Mouse (Mus musculus): ENCODE results near the gene Gm21915. TPM values are rescaled to one million over a fixed set of nuclear protein-coding genes. Genes with fewer than 3 reads are reported as not detected.

Gm21915 gene
- total and polyA plus RNA-seq, 2 experiments from 2014 or later: not detected

DNA sequence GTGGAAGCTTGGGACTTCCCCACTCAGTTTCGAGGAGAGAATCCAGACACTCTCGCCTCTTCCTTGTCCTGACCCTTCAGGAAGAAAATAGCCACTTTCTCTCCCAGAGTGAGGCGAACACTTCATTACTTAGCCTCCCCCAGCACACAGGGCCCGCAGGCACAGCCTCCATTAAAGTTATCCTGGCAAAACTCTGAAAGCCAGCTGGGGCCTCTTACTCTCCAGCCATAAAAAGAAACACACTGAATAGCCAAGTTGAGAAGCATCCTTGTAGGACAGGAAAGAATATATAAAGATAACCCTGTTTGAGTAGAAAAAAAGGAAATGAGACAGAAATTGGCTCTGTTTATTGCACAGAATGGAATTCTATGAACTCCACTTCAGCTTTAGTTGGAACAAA lies 8.2 kb downstream of the Gm21915 start:
- Histone ChIP-seq H3K36me3 (ENCODE audit: insufficient read depth, low read length) (no peaks in the 10 kb centered on the region), H3K9ac (replicated peaks; ENCODE audit: low read length, poor library complexity, severe bottlenecking) (no peak overlapping the region), H3K4me3 (ENCODE audit: low read depth, low read length) (no peak overlapping the region), H3K4me1 (ENCODE audit: insufficient read depth, low read length) (no peaks in the 10 kb centered on the region), H3K4me2 (ENCODE audit: low read depth, low read length, poor library complexity, severe bottlenecking) (no peak overlapping the region), H3K27ac (ENCODE audit: low read depth, low read length) (no peak overlapping the region), H3K27me3 (ENCODE audit: insufficient read depth, low read length) (no peaks in the 10 kb centered on the region), H3K9me3 (ENCODE audit: low read length) (no peaks in the 10 kb centered on the region)
- no peak for ATAC-seq (ENCODE audit: low FRiP score)
- WGBS: 85% methylated on average over 4 of the region's 4 CpGs
- DNase-seq (ENCODE audit: low spot score): no peak
- TF ChIP-seq CTCF (IDR thresholded peaks at IDR 0.05): no peak

DNA sequence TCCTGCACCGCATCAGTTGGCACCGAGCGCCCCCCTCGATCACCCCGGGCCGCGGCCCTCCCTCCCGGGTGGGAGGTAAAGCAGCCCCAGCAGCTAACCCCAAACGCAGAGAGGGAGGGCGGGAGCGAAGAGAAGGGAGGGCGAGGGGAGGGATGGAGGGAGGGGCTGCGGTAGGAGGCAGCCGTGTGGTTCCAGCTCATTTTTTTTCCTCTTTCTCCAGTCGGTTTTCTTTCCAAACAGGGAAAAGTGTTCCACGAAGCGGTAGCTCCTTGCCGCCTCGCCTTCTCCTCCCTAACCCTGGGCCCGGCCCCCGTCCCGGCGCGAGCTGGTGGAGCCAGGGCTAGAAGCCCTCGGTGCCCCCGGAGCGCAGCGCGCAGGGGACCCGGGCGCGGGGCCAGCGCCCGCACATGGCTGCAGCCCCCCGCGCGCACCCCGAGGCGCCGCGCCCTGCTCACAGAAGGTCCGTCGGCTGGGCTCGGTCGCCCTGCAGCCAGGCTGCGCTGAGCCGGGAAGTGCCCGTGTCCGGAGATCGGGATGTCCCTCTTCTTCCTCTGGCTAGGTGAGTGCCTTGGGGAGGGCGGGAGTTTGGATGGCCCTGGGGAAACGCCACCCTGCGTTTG lies 15.5 kb downstream of the Gm21915 start, which contains the start of gene Clmp:
Gene Clmp (plus strand): TSS at position 162 of the 620 bp plus-strand sequence.
- Histone ChIP-seq H3K27me3 (ENCODE audit: insufficient read depth, low read length) (no peaks in the 10 kb centered on the region), H3K4me1 (ENCODE audit: insufficient read depth, low read length) (peaks cover 10% of the 10 kb centered on the region; the same call in 1 of the 2 replicates), H3K4me2 (ENCODE audit: low read depth, low read length, poor library complexity, severe bottlenecking) (peak within 1 kb of the TSS; percentile 89), H3K9ac (replicated peaks; ENCODE audit: low read length, poor library complexity, severe bottlenecking) (peak within 1 kb of the TSS; percentile 69), H3K9me3 (ENCODE audit: low read length) (no peaks in the 10 kb centered on the region), H3K27ac (ENCODE audit: low read depth, low read length) (peak within 1 kb of the TSS; percentile 77), H3K4me3 (ENCODE audit: low read depth, low read length) (peak within 1 kb of the TSS; percentile 74), H3K36me3 (ENCODE audit: insufficient read depth, low read length) (no peaks in the 10 kb centered on the region)
- 0% methylated on average over 31 of the region's 53 CpGs for WGBS
- DNase-seq (ENCODE audit: low spot score) (peak; percentile 62), ATAC-seq (ENCODE audit: low FRiP score) (peak; percentile 72)
- TF ChIP-seq CTCF (IDR thresholded peaks at IDR 0.05): no peak; the same call in 1 of the 2 replicates

- WGBS: under 1% methylated on average over 23 of the region's 23 CpGs
- H3K9ac ChIP-seq (replicated peaks; ENCODE audit: low read length, poor library complexity, severe bottlenecking): peak overlapping the region; percentile 69
- H3K36me3 ChIP-seq (ENCODE audit: insufficient read depth, low read length): no peaks in the 10 kb centered on the region
- DNase-seq (ENCODE audit: low spot score): peak; percentile 38
- no peaks in the 10 kb centered on the region for H3K27me3 ChIP-seq (ENCODE audit: insufficient read depth, low read length)
- H3K27ac ChIP-seq (ENCODE audit: low read depth, low read length): peak overlapping the region; percentile 77
- peaks cover 10% of the 10 kb centered on the region; the same call in 1 of the 2 replicates for H3K4me1 ChIP-seq (ENCODE audit: insufficient read depth, low read length)
- ATAC-seq (ENCODE audit: low FRiP score): peak; percentile 67; the same call in 1 of the 2 replicates
- no peaks in the 10 kb centered on the region for H3K9me3 ChIP-seq (ENCODE audit: low read length)
- TF ChIP-seq CTCF (IDR thresholded peaks at IDR 0.05): no peak
- peak overlapping the region; percentile 74 for H3K4me3 ChIP-seq (ENCODE audit: low read depth, low read length)
- peak overlapping the region; percentile 89 for H3K4me2 ChIP-seq (ENCODE audit: low read depth, low read length, poor library complexity, severe bottlenecking)
Observed at GRCm38 (mm10) chr9:40686421-40686899, 16.0 kb downstream of the Gm21915 start.

GRCm38 (mm10) chr9:40687053-40687452 lies 16.6 kb downstream of the Gm21915 start:
- no peak for DNase-seq (ENCODE audit: low spot score)
- no peak for TF ChIP-seq CTCF (IDR thresholded peaks at IDR 0.05)
- peak overlapping the region; percentile 89 for H3K4me2 ChIP-seq (ENCODE audit: low read depth, low read length, poor library complexity, severe bottlenecking)
- WGBS: 46% methylated on average over 5 of the region's 5 CpGs
- no peaks in the 10 kb centered on the region for H3K36me3 ChIP-seq (ENCODE audit: insufficient read depth, low read length)
- H3K4me1 ChIP-seq (ENCODE audit: insufficient read depth, low read length): peaks cover 10% of the 10 kb centered on the region; the same call in 1 of the 2 replicates
- peak overlapping the region; percentile 74 for H3K4me3 ChIP-seq (ENCODE audit: low read depth, low read length)
- peak overlapping the region; percentile 77 for H3K27ac ChIP-seq (ENCODE audit: low read depth, low read length)
- 0 out of 2 replicates have a peak, but pooled peaks have one; percentile 26 for ATAC-seq (ENCODE audit: low FRiP score)
- H3K27me3 ChIP-seq (ENCODE audit: insufficient read depth, low read length): no peaks in the 10 kb centered on the region
- peak overlapping the region; percentile 69 for H3K9ac ChIP-seq (replicated peaks; ENCODE audit: low read length, poor library complexity, severe bottlenecking)
- no peaks in the 10 kb centered on the region for H3K9me3 ChIP-seq (ENCODE audit: low read length)

- H3K36me3 ChIP-seq (ENCODE audit: insufficient read depth, low read length): no peaks in the 10 kb centered on the region
- ATAC-seq (ENCODE audit: low FRiP score): no peak
- no peaks in the 10 kb centered on the region for H3K9me3 ChIP-seq (ENCODE audit: low read length)
- H3K4me1 ChIP-seq (ENCODE audit: insufficient read depth, low read length): peaks cover 10% of the 10 kb centered on the region; the same call in 1 of the 2 replicates
- peak; percentile 57 for DNase-seq (ENCODE audit: low spot score)
- 0 out of 2 replicates have a peak overlapping the region, but pooled peaks have one; percentile 77 for H3K27ac ChIP-seq (ENCODE audit: low read depth, low read length)
- WGBS: 38% methylated on average over 3 of the region's 3 CpGs
- no peak overlapping the region for H3K9ac ChIP-seq (replicated peaks; ENCODE audit: low read length, poor library complexity, severe bottlenecking)
- no peak for TF ChIP-seq CTCF (IDR thresholded peaks at IDR 0.05)
- peak overlapping the region; percentile 74 for H3K4me3 ChIP-seq (ENCODE audit: low read depth, low read length)
- peak overlapping the region; percentile 89 for H3K4me2 ChIP-seq (ENCODE audit: low read depth, low read length, poor library complexity, severe bottlenecking)
- H3K27me3 ChIP-seq (ENCODE audit: insufficient read depth, low read length): no peaks in the 10 kb centered on the region
Observed at GRCm38 (mm10) chr9:40687553-40687952, 17.1 kb downstream of the Gm21915 start.

DNA sequence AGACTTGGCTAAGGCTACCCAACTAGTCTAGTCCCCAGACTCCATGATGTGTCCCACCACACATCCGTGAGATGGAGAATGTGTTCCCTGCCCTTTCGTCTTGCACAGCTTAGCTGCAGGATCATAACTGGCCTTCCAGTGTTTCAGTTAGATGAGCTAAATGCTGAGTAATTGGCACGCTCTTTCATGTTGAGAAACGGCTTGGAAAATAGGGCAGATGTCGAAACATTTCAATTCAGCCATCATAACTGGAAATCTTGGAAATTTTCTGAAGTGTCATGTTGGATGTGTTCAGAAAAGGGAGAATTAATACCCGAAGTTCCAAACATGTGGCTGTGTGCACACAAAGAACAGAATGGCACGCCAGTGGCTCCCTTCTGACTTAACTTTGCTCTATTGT lies 20.1 kb downstream of the Gm21915 start:
- no peaks in the 10 kb centered on the region for H3K36me3 ChIP-seq (ENCODE audit: insufficient read depth, low read length)
- no peak for TF ChIP-seq CTCF (IDR thresholded peaks at IDR 0.05)
- ATAC-seq (ENCODE audit: low FRiP score) (no peak), DNase-seq (ENCODE audit: low spot score) (no peak)
- H3K9me3 ChIP-seq (ENCODE audit: low read length): no peaks in the 10 kb centered on the region
- no peak overlapping the region for H3K9ac ChIP-seq (replicated peaks; ENCODE audit: low read length, poor library complexity, severe bottlenecking)
- peaks cover 16% of the 10 kb centered on the region; the same call in 1 of the 2 replicates for H3K4me1 ChIP-seq (ENCODE audit: insufficient read depth, low read length)
- H3K27me3 ChIP-seq (ENCODE audit: insufficient read depth, low read length): no peaks in the 10 kb centered on the region
- no peak overlapping the region for H3K4me2 ChIP-seq (ENCODE audit: low read depth, low read length, poor library complexity, severe bottlenecking)
- H3K4me3 ChIP-seq (ENCODE audit: low read depth, low read length): no peak overlapping the region
- no peak overlapping the region for H3K27ac ChIP-seq (ENCODE audit: low read depth, low read length)
- 86% methylated on average over 7 of the region's 7 CpGs for WGBS
